Mouse (Mus musculus) layer of hippocampus, adult 18-20 months (tissue): Measurements from ENCODE around the gene Chrdl2. TPM values are rescaled to one million over a fixed set of nuclear protein-coding genes. Genes with fewer than 3 reads are reported as not detected.
A peak's percentile ranks its signal among the peaks of the same experiment; 100 is the strongest.
"Not testable (repeated sequence)": the region's sequence is repeated elsewhere in the genome, so short reads cannot be mapped to it uniquely, and the experiment has no call there.

Experiments
- DNase-seq, 2 experiments: peaks; one replicate each; pipeline ENCODE4 v3.0.0; 2022; ENCODE audit warnings: low spot score in 2 of 2
- long read RNA-seq: library from polyadenylated mRNA; stranded (forward); transcript quantifications from one replicate; pipeline ENCODE4 v2.0.0, GENCODE M21; 2021
- total RNA-seq, 2 experiments: library from RNA; stranded (reverse); gene quantifications; 2 replicates each; pipeline ENCODE4 v1.2.3; 2021

The Chrdl2 gene
- not detected for total RNA-seq
- long read RNA-seq: 0 reads

- peak in 1 of 2 experiments; percentile 30 for DNase-seq
These were observed at the start of gene Chrdl2 for GRCm38 (mm10) chr7:100005790-100006189. TSS of gene Chrdl2 (plus strand) at chr7:100006172.

- DNase-seq: no peak
These were observed 48.6 kb upstream of the Chrdl2 start for GRCm38 (mm10) chr7:99957226-99957965.

- not testable (repeated sequence) for DNase-seq
These were observed 45.4 kb upstream of the Chrdl2 start for GRCm38 (mm10) chr7:99960571-99960970.

GRCm38 (mm10) chr7:99961518-99961917 lies 44.5 kb upstream of the Chrdl2 start:
- no peak for DNase-seq

GRCm38 (mm10) chr7:99962536-99963236 lies 43.3 kb upstream of the Chrdl2 start:
- no peak for DNase-seq

- no peak for DNase-seq
These were observed 42.6 kb upstream of the Chrdl2 start for GRCm38 (mm10) chr7:99963237-99963860.

GRCm38 (mm10) chr7:99965020-99965841 lies 40.7 kb upstream of the Chrdl2 start:
- DNase-seq: peak; percentile 38 to 63

GRCm38 (mm10) chr7:99966011-99966721 lies 39.8 kb upstream of the Chrdl2 start:
- no peak for DNase-seq

- DNase-seq: no peak
These were observed 36.8 kb upstream of the Chrdl2 start for GRCm38 (mm10) chr7:99969151-99969550.

GRCm38 (mm10) chr7:99971926-99972325 lies 34.0 kb upstream of the Chrdl2 start:
- DNase-seq: no peak

GRCm38 (mm10) chr7:99972912-99973311 lies 33.1 kb upstream of the Chrdl2 start:
- DNase-seq: not testable (repeated sequence)

GRCm38 (mm10) chr7:99974208-99974970 lies 31.6 kb upstream of the Chrdl2 start:
- DNase-seq: no peak

- DNase-seq: no peak
These were observed 30.0 kb upstream of the Chrdl2 start for GRCm38 (mm10) chr7:99975819-99976575.

GRCm38 (mm10) chr7:99978041-99978440 lies 27.9 kb upstream of the Chrdl2 start:
- DNase-seq: no peak

- no peak for DNase-seq
These were observed 26.9 kb upstream of the Chrdl2 start for GRCm38 (mm10) chr7:99979081-99979480.

GRCm38 (mm10) chr7:99979546-99980131 lies 26.3 kb upstream of the Chrdl2 start:
- no peak for DNase-seq

GRCm38 (mm10) chr7:99980132-99980591 lies 25.8 kb upstream of the Chrdl2 start, which contains the start of gene Rnf169:
TSS of gene Rnf169 (minus strand) at chr7:99980448.
- peak; percentile 88 to 94 for DNase-seq

- DNase-seq: peak in 1 of 2 experiments; percentile 55
These were observed 24.7 kb upstream of the Chrdl2 start for GRCm38 (mm10) chr7:99981311-99981710.
